Mouse (Mus musculus) yolk sac, embryonic 10.5 days (tissue): ENCODE measurements around the gene Ccdc125.

Experiments
- DNase-seq: peaks from one replicate; pipeline ENCODE4 v3.0.0-alpha.2; 2017; ENCODE audit warnings: low spot score

Ccdc125 gene

DNA sequence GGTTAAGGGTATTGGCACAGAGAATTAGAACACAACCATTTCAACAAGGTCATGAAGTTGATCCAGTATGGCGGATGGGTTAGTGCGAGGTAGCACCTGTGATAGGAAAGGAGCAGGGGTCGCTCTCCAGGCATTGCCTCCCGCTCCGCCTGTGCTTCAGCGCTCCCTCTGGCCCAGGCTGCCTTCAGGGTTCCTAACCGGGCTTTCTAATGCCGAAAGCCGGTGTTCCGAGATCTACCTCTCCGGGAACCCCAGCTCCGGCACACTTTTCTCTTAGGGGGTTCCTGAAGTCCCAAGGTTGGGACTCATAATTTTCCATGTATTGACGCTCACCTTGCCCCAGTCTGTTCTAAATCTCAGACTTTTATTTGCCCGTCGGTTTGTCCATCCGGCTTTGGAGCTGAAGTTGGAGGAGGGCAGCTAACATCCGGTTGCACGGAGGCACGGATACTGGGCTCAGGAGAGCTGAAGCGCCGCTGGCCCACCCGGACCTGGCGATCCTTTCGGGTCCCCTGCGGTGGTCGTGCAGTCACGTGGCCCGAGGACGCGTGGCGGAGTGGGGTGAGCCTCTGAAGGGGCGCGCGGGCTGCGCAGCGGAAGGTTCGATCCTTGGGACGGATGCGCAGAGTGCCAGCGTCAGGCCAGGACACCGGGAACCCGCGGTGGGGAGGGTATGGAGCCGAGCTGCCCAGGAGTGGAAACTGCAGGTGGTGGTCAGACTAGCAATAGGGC lies at the start of gene Ccdc125:
Ccdc125 (plus strand) TSS at position 427 of the 732 bp plus-strand sequence.
- peak; percentile 72 for DNase-seq

DNA sequence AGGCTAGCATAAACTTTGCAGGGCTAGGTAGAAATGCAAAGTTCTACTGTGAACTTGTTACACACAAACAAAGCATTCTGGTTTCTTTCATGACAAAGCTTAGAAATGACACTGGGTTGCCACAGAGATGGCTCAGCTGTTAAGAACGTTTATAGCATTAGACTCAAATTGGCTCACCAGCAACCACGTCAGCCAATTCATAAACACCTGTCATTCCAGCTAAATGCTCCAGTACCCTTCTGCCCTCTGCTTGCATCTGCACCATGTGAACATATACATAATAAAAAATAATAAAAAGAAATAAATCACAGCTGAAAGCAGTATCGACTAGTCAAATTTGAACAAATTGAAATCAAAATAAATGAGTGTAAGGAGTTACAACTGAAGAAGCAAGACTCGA lies 47.3 kb upstream of the Ccdc125 start:
- DNase-seq, result no peak

DNA sequence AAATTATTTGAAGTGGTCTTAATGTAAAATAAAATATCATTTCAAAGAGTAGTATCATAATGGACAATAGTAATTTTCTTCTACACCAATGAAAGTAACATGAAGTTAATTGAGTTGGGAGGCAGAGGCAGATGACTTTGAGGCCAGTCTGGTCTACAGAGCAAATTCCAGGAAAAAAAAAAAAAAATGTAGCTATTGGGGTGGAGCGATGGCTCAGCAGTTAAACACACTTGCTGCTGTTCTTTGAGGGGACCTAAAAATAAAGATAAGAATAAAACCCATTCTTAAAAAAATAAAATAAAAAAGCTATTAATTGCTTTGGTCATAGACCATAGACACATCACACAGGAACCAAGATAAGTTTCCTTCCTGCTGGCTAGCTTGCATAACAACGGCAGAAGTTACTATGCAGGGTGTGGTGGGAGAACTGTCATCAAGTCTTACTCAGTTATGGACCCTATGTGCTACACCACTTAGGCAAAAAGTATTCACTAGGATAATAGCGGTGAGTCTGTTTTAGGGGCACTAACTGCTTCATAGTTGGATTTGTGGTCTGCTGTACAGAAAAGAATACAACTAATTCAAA lies 35.3 kb upstream of the Ccdc125 start:
- DNase-seq, result no peak

DNA sequence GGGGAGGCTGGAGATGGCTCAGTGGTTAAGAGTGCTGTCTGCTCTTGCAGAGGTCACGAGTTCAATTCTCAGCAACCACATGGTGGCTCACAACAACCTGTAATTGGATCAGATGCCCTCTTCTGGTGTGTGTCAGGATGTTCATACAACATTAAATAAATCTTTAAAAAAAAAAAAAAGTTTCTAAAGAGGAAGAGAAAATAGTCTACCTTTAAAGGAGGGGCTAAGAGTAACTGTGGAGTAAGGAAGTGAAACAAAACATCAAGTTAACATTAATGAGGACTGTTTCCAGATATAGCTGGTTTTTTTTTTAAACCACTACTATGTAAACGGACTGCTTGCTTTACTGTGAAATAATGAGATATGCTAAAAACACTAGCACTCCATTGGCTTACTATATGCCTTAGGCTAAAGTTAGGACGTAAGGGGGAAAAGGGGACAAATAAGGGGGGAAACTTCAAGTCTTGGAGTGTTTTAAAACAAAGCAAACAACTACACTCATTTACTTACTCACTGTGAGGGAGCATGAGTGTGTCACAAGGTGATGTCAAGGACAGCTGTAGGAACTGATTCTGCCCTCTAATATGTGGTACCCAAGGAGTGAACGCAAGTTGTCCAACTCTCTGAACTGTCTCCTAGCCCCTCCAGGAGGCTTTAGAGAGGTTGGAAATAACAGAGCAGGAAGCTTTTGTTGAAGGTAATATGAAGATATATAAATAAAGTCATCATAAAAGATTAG lies 26.9 kb upstream of the Ccdc125 start:
- DNase-seq, result no peak

DNA sequence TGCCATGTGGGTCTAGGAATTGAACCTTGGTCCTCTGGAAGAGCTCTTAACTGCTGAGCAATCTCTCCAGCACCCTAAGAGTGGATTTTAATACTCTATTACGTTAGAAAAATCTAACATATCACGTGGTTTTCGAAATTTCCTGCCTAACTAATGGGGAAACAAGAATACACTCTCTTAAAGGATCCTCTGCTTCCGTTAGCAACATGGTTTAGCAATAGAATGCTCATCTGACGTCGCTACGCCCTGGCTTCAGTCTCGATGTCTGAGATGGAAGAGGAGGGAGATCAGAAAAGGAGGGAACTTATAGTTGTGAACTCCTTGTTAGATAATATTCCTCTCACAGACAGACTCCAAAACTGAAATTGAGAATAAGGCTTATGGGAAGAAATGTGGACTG lies 21.3 kb upstream of the Ccdc125 start:
- DNase-seq, result no peak

DNA sequence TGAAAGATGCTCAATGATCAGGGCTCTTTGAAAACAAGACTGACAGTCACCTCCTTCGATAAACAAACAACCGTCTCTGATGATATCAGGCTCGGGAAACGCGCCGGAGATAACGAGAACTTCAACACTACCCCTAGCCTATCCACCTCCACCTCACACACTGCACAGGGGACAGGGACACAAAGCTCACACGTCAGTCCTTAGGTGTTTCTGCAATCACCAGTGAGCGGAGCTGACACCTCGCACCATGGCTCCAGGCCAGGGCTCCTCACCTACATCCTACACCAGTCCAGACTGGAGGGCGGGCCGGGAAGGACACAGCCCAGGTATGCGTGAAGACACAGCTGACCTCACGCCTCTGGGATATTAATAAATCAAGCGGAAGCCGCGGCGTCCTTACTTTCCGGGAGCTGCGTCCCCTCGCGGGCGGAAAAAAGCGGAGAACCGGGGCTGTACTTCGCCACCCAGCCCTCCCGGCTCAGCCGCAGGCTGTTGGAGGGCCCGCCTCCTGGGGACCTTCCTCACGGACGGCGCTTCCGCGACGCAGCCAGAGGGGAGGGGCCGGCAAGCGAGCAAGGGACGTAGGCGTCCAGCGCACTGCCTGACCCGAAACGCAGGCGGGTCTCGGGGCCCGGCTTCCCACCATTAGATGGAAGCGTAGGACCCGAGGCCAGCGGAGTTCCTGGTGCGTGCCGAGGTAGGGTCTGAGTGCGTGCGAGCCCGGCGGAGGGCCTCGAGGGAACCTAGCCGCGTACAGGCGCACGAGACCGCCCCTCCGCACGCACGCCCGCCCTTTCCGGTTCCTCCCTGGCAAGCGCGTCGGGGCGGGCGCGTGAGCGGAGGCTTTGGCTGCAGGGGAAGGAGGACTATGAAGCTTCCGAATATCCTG lies 18.7 kb upstream of the Ccdc125 start, which contains the start of the genes Ak6 and Rad17:
Ak6 (plus strand) TSS at position 430 of the 889 bp plus-strand sequence.
Rad17 (minus strand) TSS at position 502 of the 889 bp plus-strand sequence.
- DNase-seq, result peak; percentile 94

DNA sequence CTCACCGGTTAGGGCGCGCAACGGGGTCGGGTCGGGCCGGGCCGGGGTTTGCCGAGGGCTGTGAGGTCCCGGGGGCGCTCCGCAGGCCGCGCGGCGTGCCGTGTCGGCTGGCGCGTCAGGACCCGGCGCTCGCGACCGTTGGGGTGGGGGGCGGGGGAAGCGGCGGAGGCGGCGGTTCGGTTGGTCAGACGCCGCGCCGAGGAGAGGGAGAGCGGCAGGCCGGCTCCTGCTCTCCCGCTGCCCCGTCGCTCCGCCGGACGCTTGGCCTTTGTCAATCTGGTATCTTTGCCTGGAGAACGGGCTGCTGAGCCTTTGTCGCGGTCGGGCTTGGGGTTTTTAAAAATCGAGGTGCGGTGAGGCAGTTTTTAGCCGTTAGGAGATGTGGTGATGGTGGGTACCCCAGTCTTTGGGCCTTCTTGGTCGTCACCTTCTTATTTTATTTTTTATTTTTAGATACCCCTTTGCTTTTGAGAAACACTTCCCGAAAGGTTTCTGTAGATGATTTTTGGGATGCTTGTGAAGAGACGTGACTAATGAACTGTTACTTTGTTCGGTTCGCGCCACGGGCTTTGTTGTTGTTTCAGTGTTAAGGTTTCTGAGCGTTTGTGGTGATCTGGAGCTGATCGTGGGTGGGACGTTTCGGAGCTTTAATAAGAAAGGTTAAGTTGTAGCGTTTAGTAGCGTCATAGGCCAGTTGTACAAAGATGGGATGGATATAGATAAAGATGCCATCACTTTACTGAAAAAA lies 17.9 kb upstream of the Ccdc125 start, which contains the start of gene Taf9:
Taf9 (plus strand) TSS at position 141 of the 748 bp plus-strand sequence.
- DNase-seq, result no peak

DNA sequence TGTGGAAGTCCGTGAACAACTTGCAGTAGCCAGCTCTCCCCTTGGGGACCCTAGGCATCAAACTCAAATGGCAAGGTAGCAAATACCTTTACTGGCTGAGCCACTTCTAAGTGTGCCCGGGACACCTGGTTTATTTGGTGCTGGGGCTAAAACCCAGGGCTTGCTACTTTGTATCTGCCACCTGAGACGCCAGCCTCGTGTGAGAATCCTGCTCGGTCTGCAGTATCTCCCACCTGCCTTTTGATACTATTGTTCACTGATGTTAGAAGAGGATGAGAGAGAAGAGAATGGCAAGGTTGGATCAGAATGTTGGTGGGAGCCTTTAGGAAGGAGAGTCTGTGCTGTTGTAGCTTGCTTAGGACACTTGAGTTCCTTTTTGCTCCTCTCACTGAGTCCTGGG lies 11.4 kb upstream of the Ccdc125 start:
- DNase-seq, result no peak

DNA sequence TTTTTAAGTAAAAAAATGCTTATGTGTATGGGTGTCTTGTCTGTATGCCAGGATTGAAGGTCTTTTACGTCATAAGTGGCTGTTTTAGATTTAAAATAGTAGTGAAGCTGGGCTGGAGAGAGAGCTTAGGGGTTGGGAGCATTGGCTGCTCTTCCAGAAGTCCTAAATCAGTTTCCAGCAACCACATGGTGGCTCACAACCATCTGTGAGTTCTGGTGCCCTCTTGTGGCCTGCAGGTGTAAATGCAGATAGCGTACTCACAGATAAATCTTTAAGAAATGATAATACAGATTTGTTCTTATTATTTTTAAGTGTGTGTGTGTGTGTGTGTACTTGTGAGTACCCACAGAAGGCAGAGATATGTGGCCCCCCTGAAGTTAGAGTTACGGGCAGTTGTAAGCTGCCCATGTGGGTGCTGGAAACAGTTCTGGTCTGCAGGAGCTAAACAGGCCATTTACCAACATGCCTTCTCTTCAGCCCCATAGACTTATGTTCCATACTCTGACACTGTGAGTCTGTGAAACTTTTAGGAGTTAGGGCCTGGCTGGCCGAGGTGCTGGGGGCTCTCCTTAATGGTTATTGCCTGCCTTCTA lies 9.6 kb upstream of the Ccdc125 start:
- DNase-seq, result no peak

DNA sequence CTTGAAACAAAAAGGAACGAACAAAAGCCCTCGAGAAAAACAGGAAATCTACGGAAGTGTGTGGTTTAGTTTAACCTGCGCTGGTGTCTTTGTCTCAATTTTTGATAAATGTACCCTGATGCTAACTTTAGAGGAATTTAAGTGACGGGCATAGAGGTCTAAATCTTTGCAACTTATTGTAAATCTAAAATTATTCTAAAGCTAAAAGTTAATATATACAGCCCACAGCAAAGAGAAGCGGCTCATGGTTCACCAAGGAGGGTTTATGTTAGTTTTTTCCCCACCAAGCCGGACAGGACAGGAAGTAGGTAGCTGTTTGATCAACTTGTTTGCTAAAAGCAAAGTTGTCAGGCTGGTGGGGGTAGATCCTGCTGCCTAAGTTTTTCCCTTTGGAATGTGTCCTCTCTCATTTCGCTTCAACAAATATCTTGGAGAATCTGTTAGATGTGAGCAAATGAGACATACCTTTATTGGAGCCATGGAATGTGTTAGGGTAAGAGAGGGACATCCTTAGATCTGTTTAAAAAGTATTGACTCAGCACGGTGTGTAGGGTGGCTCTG lies 744 bp downstream of the Ccdc125 start:
- peak; percentile 51 for DNase-seq

DNA sequence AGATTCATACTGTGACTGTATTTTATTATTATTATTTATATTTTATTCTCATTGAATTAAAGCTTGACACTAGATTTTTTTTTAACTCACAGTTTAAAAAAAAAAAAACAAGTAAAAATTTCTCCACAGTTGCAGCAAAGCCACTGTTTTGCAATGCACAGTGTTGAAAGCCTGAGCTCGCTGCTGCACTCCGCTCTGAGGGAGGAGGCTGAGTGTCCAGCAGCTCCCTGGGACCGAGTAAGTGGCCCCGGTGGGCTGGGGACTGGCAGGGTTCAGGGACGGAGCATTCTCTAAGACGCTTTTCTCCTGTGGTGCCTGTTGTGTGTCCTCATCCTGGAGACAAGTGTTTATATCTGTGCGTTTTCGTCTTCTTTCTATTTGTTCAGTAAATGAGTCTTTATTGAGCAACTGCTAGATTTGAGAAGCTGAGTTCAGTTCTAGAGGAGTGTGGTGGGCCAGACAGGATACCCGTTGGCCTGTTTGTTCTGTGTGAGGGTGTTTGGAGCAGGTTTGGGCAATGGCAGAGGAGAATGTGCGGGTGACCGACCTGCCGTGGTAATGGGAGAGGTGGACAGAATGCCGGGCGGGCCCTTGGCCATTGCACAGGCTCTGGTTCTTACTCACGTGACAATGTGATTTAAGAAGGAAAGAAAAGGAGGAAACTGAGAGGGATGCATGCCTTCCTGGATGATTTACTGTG lies 6.6 kb downstream of the Ccdc125 start:
- DNase-seq, result no peak

DNA sequence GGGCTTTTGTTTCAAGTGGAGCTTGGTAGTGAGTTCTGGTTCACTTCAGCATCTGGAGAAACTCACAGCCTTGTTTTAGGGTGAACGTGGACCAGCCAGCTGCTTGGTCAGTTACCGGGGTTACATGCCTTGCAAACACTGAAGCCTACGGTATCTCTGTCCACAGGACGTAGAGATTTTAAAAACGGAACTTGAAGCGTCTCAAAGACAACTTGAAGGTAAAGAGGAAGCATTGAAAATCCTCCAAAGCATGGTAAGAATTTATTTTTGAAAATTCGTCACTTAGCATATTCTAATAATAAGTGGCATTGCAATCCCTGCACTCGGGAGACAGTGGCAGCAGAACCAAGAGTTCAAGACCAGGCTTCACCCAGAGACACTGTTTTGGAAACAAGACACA lies 12.1 kb downstream of the Ccdc125 start:
- DNase-seq, result no peak

DNA sequence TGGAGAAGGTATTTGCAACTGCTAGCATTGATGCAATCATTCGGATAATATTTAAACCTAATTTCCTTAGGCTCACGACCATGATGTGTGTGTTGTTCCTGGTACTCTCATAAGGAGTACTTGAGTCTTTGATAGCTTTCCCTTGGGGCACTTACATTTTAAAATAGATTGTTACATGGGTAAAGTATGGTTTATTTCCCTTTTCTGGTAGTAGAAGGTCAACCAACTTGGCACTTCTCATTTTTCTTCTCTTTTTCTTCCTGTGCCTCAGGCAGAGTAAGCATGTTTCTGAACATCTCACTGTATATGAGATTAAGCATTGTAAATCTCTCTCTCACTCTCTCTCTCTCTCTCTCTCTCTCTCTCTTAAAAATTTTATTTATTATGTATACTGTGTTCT lies 13.3 kb downstream of the Ccdc125 start:
- DNase-seq, result no peak

DNA sequence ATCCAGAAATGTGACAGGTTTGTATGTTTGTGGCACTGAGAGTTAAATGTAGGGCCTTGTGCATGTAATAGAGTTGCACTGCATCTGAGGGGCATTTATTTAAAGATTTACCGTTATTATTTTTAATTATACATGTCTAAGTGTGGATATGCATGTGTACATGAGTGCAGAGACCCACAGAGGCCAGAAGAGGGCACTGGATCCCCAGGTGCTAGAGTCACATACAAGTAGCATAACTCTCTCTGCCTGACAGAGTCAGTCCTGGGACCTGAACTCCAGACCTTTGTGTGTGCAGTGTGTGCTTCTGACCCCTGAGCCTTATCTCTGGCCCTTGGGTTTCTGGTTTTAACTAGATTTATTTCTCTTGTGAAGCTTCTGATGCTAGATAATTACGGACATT lies 14.8 kb downstream of the Ccdc125 start:
- DNase-seq, result no peak

DNA sequence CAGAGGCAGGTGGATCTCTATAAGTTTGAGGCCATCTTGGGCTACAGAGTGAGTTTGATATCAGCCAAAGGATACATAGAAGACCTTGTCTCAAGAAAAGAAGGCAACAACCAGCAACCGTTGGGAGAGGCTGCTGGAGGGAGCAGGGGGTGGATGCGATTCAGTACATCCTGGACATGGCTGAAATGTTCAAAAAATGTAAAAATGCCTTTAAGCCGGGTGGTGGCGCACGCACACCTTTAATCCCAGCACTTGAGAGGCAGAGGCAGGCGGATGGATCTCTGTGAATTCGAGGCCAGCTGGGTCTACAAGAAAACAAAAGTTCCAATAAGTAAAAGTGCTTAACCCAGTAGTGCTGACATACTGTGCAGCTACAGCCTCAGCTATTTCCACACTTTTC lies 18.0 kb downstream of the Ccdc125 start:
- no peak for DNase-seq

DNA sequence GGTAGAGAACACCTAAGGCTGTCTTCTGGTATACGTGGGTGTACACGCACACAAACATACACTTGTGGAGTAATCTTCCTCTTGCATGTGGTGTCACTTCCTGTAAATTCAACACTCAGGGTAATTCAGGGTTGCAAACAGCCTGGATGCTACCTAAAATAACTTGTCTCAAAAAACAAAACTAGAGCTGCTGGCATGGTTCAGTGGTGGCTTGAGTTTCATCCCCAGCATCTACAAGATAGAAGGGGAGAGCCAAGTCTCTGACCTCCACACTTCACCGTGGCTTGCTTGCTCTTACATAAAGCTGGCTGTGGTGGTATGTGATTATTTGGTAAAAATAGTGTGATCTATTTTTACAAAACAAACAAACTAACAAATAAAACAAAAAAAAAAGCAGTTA lies 28.0 kb downstream of the Ccdc125 start:
- DNase-seq, result no peak

DNA sequence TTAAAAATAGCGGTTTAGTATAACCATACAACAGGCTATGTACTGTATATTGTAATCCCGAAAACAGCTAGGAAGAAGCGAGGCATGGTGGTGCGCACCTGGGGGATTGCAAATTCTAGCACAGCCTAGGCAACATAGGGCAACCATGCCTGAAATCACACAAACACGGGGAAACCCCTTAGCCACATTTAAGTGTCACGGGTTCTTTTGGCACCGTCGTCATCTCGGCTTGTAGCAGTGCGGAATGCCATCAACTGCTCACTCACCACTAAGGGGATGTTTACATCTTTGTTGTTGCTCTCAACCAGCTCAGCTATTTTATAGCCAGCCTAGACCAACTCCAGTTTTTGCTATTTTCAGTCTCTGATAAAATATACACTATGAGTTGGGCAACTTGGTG lies 29.3 kb downstream of the Ccdc125 start:
- DNase-seq, result no peak

DNA sequence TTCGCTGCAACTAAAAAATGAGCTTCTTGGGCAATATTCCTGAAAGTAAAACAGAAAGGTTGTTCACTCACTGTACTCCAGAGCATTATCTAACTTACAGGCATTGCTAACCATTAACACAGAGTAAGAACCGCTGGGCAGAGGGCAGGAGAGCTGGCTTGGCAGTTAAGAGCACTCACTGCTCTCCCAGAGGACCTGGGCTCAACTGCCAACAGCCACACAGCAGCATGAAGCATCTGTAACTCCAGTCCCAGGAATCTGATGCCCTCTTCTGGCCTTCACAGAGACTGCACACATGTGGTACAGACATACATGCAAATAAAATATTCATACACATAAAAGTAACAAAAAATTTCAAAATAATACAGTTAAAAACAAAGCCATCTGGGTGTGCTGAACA lies 34.0 kb downstream of the Ccdc125 start:
- no peak for DNase-seq

DNA sequence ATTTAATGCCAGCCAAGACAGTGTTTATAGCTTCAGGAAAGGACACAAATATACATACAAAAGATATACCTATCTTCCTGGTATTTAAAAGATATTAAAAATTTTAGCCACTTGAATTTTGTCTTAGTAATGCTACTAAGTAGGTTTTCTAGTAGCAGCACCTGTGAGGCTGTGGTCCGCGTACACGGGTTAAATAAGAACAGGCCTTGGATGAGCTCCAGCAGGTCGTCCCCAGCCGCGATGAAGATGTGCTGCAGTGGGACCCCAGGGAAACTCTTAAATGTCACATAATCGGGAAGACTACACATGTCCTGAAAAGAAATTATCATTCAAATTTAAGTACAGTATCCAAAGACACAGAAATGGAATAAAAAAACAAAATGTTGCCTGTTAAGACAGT lies 36.7 kb downstream of the Ccdc125 start:
- no peak for DNase-seq

DNA sequence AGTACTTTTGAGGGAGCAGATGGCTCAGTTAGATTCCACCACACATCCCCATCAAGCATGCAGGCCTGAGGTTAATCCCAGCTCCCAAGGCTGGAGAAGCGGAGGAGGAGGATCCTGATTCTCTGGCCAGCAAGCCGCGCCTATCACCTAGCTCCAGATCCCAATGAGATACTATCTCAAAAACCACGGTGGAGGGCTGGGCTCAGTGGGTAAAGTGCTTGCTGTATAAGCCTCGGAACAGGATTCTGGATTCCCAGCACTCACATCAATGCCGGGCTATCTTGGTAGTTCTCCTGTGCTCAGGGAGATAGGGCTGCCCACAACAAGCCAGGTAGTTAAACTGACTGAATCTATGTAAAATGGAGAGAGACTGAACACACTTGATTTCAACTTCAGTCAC lies 46.0 kb downstream of the Ccdc125 start:
- DNase-seq, result no peak
